Mouse (Mus musculus) brain, embryonic 14.5 days (tissue): ENCODE measurements around the gene Lefty2.

Source experiments
- CTCF ChIP-seq: fragments of 200-500 bp; IDR thresholded peaks from 2 replicates; pipeline ENCODE4 v1.5.1; 2012; ENCODE audit warnings: inconsistent platforms, mild to moderate bottlenecking, moderate library complexity, borderline replicate concordance; ENCODE audit not compliant: insufficient read depth, insufficient read length; ENCODE audit errors: extremely low read depth
- POLR2A ChIP-seq: fragments of 200-500 bp; IDR thresholded peaks from 2 replicates; pipeline ENCODE4 v1.6.1; 2012; ENCODE audit warnings: mild to moderate bottlenecking, inconsistent platforms, borderline replicate concordance; ENCODE audit not compliant: poor library complexity, insufficient read depth, insufficient read length, severe bottlenecking; ENCODE audit errors: extremely low read depth

DNA sequence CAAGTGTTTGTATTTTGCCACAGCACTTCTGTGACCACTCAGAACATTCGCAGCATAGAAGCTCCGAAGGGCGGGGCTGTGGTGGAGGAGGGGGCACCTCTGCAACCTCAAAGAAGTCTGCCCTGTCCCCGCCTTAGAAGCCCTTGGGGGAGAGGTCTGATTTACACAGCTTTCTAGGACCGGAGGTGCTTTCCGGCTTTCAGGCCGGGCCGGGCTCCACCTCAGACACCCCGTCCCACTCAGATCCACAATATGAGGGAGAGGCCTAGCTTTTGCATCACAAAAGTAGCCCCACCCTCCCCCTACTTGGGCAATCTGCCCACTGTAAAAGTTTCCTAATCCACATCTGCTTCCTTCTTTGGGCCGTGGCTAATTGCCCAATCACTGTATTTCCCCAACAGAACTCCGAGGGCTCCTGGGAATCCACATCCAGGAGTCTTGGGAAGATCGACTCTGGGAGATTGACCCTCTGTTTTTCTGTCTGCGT, 4.3 kb upstream of the Lefty2 start:
- TF ChIP-seq CTCF (no peak), POLR2A (no peak)
